Mouse (Mus musculus): ENCODE data around the gene Glp2r.

DNA sequence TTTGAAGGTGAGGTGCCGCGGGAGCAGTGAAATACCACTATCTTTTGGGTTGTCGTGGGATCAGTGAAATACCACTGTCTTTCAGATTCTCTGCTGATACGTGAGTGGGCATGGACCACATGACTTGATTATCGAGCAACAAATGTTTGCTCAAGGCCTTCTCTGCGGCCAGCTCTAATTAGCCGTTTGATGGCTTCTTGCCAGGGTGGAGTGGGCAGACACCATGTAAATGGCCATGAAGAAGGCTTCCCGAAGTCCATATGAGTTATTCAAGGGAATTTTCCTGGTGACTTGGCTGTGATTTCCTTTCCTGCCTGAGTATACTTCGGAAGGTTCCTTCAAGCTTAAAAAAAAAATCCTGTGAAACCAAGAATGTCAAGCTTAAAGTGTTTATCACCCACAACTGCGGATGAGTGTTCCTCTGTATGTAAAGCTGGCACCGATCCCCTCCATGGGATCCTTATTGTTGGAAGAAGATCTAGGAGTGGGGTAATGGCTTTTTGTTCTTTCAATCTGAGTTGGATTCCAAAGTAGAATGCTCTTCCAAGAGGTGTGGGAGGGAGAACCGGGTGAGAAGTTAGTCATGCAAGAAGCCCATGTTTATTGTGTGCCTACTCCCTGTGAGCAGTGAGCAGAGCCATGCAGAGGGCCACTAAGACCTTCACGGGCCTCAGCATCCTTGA is 154.3 kb downstream of the Glp2r start:
- no peak for TF ChIP-seq POLR2A (IDR thresholded peaks at IDR 0.05; ENCODE audit: borderline replicate concordance, insufficient read depth, low read length)
- TF ChIP-seq CTCF (IDR thresholded peaks at IDR 0.05; ENCODE audit: borderline replicate concordance, insufficient read depth, low read depth, low read length), result no peak
